Mouse (Mus musculus) kidney, adult 2 months (tissue): ENCODE data around the gene 1700021F05Rik.

Experiments used
- CTCF ChIP-seq: fragments of 200-500 bp; conservative IDR thresholded peaks from 2 replicates; pipeline ENCODE4 v1.5.1; 2011; ENCODE audit warnings: low read depth, mild to moderate bottlenecking, control low read depth, low read length, moderate library complexity, mixed read lengths; ENCODE audit not compliant: insufficient read depth, insufficient read length
- POLR2A ChIP-seq: fragments of 200-500 bp; IDR thresholded peaks from one replicate; pipeline ENCODE4 v1.6.1; 2011; ENCODE audit warnings: low read depth, low read length, control low read depth

DNA sequence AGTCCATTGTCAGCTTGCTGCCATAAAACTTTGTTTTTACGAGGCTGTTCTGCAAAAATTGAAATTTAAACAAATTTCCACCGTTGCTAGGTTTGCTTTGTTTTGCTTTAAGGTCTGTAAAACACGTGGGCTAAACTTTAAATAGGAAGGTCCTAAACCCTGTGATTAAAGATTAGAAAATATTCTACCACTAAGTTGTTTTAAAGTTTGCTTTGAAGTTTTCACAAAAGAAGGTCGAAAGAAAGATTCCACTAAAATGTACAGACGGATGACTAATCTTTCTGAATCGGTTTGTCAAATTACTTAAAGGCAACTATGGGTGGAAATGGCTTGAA, 37.2 kb upstream of the 1700021F05Rik start, which contains the start of gene Cd24a:
- TF ChIP-seq CTCF: no peak
- TF ChIP-seq POLR2A: no peak
